Mouse (Mus musculus) cerebellum, adult 2 months (tissue): ENCODE results near the gene Psap.

Experiments
- CTCF ChIP-seq: fragments of 200-500 bp; IDR thresholded peaks from 2 replicates; pipeline ENCODE4 v1.5.1; 2011; ENCODE audit warnings: low read depth, mild to moderate bottlenecking, control low read depth, low read length, moderate library complexity, borderline replicate concordance; ENCODE audit not compliant: insufficient read depth
- POLR2A ChIP-seq: fragments of 200-500 bp; IDR thresholded peaks from 2 replicates; pipeline ENCODE4 v1.6.1; 2011; ENCODE audit warnings: low read length, control low read depth, borderline replicate concordance; ENCODE audit not compliant: insufficient read depth

DNA sequence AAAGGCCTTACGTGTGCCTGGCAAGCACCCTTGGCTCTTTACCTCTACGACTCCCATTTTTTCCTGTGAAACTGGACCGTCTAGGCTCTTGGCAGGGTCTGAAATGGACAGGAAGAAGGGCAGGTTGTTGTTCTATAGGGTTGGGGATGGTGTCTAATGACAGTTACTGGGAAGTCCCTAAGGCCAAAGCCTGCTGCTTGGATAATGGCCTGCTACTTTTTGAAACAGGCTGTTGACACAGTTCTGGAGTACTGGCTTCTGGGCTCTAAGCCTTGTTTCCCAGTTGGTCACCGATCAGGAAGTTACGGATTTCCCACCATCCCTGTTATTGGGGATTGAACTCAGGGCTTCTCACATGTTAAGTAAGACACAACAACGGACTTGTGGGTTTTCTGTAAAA is 2.9 kb downstream of the Psap start:
- no peak for TF ChIP-seq CTCF
- no peak for TF ChIP-seq POLR2A
